Mouse (Mus musculus) urinary bladder, postnatal 4 days (tissue): ENCODE data around the gene Gcnt4.
"Not testable (repeated sequence)": the region's sequence is repeated elsewhere in the genome, so short reads cannot be mapped to it uniquely, and the experiment has no call there.

Experiments used
- DNase-seq, 2 experiments: peaks; one replicate each; pipeline ENCODE4 v3.0.0; 2021 to 2022; ENCODE audit warnings: low spot score in 2 of 2

Gene Gcnt4

DNA sequence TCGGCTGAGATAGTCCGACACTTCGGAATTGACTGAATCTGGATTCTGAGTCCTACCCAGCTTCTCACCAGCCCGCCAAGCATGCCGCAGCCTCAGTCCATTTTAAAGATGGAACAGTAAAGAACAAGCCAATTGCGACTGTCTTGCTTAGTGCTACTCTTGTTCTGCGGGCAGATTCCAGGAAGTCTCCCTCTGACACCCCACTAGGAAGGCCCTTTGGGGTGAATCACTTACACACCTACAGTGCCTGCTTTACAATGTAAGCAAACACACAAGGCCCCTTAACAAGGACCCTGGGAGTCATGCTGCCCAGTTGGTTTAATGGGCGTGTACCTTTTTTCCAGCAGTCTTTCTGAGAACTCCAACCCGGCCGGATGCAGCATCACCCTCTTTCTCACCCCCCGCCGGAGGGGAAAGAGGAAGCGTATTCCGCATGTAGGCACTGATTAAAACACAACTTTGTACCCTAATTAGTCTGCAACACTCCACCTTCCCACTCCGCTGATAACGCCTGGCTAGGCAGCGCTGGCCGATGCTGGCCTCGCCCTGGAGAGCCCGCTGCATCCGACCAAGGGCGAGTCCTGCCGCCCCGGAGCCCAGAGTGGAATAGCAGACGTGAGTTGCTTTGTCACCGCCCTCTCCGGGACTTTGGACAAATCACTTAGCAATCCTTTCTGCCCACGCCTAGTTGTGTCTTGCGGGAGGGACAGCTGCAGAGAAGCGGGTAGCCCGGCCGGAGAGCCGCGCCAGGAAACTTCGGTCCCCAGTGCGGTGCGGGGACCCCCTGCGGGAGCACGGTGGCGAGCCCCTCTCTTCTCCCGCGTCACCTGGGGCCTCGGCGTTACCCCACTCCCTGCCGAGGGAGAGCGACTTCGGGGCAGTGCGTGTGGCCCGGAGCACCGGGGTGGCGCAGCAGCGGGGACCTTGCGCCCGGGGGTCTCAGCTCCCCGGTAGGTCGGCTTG lies at the start of gene Gcnt4:
Gcnt4 (plus strand) TSS at position 691 of the 963 bp plus-strand sequence.
- DNase-seq, result peak in 1 of 2 experiments; percentile 53

DNA sequence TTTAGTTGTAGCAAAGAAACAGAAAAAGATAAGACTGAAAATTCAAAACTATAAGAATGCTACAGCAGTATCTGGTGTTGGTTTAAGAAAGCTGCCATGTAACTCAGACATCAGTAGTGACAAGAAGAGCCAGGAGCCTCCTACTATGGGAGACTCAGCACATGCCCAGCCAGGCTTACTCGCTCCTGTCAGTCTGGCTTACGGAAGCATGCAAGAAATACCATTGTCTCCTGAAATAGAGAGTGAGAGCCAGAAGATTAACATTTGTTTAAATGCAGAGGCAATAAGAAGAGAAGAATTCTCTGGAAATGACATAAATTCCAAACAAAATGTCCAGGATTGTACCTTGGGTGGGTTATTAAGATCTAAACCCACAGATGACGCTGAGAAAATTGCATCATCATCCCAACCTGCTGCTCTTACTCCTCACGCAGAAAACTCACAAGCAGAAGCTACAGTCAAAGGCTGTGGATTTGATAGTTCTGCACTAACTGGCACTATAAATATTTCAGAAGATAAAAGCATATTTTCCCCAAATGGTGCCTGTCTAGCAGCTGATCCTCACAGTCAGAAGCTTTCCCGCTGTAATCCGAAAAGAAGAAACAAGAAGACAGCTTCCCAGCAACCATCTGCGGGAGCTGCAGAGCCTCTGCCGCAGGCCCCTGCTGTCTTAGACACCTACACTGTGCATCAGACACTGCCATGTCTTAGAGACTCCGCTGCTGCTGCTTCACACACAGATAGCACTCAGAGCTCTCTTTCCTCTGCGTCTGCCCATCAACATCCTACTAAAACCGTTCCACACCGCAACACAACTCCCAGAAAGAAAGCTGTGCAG lies 46.0 kb upstream of the Gcnt4 start:
- DNase-seq, result no peak

DNA sequence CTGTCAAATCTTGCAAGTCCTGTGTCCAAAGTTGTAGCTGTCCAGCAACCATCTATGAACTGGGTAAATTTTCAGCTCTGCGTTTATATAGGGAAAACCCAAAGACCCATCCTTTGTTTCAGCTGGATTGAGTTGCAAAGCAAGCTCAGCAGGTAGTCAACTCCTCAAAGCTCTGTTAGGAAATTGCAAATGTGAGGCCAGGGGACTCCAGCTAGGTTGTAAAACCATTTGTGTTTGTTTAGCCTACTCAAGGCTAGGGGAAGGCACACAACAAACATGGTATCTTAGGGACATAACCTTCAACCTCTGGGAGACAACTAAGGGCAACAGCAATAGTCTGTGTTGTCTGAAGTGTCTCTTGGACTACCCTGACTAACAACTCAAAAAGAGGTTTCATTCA lies 40.0 kb upstream of the Gcnt4 start:
- no peak for DNase-seq

DNA sequence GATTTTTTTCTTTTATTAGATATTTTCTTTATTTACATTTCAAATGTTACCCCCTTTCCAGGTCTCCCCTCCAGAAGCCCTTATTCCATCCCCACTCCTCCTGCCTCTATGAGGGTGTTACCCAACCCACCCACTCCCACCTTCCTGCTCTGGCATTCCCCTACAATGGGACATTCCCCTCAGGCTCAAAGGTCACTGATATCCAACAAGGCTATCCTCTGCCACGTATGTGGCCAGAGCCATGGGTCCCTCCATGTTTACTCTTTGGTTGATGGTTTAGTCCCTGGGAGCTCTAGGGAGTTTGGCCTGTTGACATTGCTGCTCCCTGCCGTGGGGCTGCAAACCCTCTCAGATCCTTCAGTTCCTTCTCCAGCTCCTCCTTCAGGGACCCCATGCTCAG lies 34.5 kb upstream of the Gcnt4 start:
- no peak for DNase-seq

DNA sequence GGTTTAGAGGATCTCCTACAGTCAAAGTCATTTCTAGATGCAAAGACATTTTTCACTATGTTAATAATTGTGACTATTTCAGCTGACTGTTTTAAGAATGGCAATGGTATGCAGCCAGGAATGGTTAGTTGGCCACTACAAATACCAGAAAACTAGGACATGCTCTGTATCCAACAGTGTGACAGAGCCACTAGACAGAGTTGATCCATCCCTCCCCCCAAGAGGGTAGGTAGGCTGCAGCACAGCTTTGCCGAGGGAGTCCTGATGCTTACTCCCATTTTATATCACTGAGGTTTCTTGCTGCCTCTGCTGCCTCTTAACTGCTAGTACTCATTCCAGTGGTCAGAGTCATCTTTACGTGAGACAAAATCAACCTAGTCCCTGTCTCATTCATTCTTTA lies 29.3 kb upstream of the Gcnt4 start:
- DNase-seq, result no peak

DNA sequence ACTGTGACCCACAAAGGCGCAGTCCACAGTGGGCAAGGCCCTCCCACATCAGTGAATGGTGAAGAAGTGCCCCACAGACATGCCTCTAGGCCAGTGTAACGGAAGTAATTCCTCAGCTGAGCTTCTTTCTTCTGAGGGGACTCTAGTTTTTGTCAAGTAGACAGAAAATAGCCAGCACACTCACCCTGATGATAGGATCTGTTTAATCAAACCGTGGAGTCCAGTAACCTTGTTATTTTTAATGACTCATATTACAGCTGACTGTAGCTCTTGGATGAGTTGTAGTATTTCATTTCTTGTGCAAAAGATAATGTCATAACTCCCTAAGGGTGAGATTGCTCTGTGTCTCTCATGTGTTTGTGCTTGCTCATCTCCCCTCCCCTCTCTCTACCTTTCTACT lies 17.8 kb upstream of the Gcnt4 start:
- no peak for DNase-seq

DNA sequence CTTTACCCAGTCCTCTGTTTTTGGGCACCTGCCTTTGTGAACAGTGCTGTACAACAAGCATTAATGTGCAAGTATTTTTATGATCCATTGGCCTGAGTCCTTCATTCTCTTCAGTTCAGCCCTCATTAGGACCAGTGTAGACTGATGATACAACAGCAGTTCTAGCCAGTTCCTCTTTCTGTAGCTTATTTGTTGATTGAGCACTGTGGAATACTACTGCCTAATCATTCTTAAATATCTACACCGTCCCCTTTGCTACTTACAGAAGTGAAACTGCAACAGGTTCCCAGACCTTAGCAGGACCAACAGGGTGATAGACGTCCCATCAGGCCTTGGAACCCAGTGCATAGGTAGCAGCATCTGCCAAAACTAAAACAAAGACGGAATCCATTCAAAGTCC lies 13.3 kb upstream of the Gcnt4 start:
- DNase-seq, result no peak

DNA sequence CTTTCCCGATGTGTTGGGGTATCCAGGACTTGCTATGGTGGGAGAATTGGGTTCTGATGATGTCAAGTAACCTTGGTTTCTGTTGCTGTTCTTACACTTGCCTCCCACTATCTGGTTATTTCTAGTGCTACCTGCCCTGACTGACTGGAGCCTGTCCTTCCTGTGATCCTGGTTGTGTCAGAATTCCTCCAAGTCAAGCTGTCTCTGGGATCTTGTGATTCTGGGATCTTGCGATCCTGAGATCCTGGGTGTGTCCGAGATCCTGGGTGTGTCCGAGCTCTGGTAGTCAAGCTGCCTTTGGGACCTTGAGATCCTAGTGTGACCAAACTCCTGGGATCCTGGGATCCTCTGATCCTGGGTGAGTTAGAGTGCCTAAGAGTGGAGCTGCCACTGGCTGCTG lies 1.4 kb upstream of the Gcnt4 start:
- DNase-seq, result not testable (repeated sequence)

DNA sequence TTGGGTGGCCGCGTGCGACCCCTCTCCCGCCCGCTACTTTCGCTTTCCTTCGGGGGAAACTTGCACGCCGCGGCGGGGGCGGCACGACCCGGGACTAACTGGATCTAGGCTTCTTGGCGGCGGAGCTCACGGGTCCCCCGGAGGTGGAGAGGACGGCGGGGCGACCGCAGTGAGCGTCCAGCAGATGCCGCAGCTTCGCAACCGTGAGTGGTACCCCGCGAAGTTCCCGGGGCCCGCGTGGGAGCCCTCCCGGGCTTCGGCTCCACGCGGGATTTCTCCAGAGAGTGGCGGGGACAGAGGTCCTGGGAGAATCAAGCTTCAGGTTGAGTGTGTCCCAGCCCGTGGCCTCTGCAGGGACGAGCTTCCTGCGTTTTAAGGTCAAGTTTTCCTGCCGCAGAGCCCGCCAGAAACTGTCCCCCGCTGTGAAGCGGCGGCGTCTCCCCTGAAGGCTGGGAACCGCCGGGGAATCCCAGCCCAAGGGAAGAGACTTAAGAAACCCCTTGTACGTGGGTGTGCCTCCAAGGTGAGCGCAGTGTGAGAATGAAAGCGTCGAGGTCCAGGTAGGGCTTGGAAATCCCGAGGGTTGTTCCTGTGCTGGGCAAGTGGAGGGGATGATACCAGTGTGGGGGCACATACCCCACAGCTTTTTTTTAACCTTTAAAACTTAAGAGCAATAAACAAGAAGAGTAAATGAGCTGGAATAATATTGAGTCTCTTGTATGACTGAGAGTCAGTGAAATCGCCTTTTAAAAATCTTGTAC lies 676 bp downstream of the Gcnt4 start:
- DNase-seq, result no peak

DNA sequence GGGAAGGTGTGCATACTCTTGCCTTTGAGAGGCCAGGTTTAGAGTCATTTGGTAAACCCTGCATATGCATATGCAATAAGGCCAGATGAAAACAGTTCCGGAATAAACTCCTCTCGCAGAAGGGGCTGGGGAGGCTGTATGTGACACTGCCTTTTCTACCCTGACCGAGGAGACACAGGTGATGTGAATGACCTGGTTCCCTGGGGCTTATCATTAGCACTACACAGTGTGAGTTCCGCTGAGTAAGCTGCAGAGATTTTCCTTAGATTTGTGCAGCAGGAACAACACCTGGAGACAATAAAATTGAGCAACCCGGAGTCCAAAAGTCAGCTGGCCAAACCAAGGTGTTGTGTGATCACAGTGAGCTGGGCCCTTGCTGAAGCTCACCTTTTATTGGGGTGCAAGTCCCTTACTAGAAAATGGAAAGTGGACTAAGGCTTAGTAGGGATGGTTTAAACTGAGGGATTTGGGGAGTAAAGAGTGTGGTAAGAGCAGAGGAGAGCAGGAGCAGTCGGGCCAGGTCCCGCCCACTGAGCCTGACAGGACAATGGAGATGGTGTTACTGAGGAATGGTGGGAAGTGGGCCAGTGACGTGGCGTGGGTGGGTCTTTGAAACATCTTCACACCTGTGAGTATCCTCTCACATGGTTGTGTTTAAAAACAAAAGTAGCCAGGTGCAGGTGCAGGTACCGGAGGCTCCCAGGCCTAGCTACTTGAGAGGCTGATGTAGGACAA lies 1.7 kb downstream of the Gcnt4 start:
- no peak for DNase-seq

DNA sequence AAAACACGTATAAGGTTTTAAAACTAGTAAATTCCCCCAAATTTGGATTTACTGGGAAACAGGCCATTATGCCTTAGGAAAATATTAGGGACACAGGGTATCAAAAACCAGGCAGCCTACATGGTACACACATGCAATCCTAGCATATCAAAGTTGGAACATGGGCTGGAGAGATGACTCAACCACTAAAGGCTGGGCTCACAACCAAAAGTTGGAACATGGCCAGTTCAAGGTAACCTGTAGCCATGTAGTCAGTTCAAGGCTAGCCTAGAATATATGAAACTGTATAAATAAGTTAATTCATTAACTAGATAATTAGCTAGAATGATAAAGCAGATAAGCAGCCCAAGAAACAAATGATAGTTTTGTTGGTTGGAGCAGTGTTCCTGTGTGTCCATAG lies 3.3 kb downstream of the Gcnt4 start:
- no peak for DNase-seq

DNA sequence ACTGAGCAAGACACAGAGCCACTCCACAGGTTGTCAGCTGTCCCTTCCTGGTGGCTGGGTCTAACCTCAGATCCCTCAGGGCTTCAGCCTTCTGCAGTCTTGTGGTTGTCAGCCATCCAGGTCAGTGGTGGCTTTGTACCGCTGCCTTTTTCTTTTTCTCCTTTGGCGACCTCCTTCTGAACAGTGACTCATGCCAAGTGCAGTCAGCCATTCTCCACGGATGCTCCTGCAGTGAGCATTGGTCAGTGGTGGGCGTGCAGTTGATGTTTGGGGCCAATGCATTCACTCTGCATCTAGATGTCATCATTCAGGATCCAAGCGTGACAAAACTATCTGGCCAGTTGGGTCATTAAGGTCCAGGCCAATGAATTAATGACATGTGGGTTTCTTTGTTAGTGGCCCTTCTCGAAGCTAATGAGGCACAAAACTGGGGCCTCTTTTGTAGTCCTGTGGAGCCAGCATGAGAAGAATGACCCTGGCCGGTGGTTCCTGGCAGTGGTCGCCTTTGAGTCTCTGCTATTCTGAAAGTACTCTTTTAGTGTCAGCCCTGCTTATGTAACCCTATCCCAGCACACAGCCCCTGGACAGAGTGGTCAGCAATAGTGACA lies 4.0 kb downstream of the Gcnt4 start:
- DNase-seq, result no peak

DNA sequence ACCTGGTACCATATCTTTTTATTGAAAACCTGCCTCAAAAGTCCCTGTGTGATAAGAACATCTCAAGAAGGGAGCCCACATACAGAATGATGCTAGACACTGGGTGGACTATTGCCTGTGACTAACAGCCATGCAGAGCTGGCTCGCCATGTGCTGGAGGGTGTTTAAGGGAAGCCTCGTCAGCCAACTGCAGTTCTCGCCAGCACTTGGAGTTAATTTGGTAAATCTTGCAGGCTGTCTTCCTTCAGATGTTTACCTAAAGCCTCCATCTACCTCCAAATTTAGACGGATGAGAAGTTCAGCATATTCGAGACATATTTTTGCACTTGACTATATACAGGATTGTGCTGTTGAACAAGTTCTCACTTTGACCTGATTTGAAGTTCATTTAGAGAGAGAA lies 8.3 kb downstream of the Gcnt4 start:
- DNase-seq, result no peak

DNA sequence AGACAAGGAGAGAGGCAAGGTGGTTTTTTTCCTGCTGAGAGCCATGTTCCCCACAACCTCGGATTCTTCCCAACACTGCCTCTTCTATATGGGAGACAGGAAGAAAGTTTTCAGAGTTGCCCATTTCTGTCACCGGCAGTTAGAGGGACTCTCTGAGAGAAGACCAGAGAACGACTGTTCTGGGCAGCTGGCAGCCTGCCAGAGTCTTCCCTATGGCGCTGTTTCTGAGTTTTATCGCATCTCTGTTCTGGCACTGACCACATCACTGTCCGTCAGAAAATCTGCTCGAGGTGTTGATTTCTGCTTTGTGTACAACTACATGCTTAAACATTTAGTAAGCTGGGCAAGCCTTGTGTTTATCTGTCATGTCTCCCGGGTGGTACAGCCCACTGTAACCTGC lies 8.9 kb downstream of the Gcnt4 start:
- DNase-seq, result no peak

DNA sequence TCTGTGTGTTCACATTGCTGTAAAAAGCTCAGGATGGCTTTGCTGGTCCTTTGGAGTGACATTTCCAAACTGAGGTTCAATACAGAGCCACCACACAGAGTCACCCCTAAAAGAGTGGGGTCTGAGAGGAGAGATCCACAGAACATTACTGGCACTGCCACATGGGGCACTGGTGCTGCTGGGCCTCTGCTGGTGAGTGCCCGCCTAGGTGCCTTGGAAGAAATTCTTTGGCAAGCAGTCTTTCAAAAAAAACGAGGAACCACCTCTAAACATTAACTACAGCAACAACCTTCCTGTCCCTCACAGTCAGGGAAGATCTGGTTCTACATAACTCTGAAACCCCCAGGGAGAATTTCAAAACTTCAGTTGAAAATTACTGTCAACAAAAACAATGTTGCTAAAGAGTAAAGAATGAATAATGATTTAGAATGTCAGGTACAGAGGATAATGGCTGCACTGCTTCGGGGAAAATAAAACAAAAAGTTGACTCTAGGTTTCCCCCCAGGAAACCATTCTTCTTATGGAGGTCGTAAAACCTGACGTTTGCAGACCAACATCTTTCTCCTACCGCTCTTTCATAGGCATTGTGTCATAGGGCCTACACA lies 11.8 kb downstream of the Gcnt4 start:
- DNase-seq, result no peak

DNA sequence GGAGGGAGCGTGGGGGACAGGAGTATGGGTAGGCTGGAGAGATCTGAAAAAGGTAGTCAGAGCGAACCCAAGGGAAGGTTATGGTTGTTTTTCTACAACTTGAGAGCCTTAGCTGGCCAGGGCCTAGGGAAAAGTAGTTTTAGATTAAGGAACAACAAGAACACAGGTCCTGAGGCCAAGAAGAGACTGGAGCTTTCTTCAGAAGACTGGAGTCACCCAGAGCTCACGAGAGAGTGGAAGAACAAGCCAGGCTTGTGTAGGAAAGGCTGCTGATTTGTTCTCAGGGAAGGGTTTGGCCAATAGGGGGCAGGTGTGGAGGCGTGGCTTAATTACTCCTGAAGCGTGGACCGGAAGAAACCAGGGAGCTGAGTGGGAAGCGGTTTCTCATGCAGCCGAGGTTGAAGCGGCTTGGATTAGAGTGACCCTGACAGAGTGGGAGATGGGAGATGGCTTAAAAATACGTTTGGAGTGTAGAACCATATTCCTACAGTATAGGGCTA lies 12.6 kb downstream of the Gcnt4 start:
- DNase-seq, result no peak

DNA sequence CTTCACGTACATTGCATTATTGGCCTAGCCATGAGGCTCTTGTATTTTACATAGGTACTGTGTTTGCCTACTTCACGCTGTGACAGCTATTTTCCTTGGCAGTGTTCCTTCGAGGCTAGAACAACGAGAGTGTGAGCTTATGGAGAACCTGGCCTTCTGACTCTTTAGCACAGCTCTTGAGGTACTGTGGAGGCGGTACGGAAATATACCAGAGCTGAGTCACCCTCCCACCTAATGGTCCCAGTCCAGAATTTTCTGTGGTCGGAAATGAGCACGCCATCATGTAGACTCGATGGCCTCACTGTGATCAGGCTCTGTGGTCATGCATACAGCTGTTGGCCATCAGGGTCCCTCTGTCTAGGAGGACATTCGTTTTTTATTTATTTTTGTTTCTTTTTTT lies 15.2 kb downstream of the Gcnt4 start:
- no peak for DNase-seq

DNA sequence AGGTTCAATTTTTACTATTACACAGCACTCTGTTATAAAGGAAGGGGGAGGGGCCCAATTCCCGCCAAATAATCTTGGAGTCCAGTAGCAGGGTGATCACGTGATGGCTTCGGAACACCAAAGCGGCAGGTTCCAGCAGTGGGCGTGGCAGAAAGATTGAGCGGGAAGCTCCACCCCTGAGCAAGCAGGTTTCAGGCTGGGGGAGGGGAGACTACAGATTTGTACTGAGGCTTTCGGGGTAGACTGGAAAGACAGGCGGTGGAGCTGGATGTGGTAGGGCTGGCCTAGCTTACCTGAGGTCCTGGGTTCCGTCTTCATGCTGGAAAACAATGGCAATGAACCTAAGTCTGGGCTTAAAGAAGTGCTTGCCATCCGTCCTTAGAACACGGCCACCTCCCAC lies 17.0 kb downstream of the Gcnt4 start:
- not testable (repeated sequence) for DNase-seq

DNA sequence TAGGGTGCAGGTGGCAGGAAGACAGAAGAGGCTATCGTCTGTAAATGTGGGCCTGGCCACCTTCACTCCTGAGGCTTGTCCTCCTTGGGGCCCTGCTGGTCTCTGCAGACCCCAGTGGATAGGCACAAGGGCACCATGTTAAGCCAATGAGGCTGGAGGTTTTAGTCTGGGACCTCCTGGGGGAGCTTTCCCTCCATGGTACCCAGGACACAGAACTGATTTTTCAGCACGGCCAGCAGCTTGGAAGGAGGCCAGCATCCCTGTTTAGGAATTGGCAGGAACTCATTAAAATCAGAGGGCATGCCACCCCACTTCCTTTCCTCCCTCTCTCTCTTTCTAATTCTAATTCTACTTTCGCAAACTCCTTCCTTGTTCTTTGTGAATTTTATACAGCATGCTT lies 19.1 kb downstream of the Gcnt4 start:
- no peak for DNase-seq

DNA sequence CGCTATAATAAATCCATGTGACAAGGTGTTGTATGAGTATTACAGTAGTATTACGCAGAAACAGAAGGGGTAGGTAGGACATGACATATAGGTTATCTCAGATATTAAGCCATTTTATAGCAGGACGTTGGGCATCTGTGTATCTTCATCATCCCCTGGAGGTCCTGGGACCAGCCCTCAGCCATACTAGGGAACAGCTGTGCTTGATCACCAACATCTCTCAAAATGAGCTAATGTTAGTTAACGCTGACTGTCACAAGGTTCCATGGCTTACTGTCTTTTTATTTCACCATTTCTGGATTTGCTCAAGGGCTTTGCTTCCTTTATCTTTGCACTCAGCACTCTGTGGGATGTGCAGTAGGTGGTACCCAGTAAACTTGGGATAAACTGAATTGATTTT lies 21.3 kb downstream of the Gcnt4 start:
- no peak for DNase-seq
